Mouse (Mus musculus) lung, adult 2 months (tissue): ENCODE results near the gene Hmox1. TPM values are rescaled to one million over a fixed set of nuclear protein-coding genes. Genes with fewer than 3 reads are reported as not detected.

Experiments used
- DNase-seq: peaks from one replicate; pipeline ENCODE4 v3.0.0; 2022
- H3K4me1 ChIP-seq: fragments of 200-500 bp; 2 replicates; pipeline ENCODE4 v1.6.1; 2011; ENCODE audit warnings: low read length; ENCODE audit not compliant: control insufficient read depth, insufficient read depth
- H3K4me3 ChIP-seq: fragments of 200-500 bp; replicated peaks from 2 replicates; pipeline ENCODE3; 2011; ENCODE audit warnings: low read depth, mild to moderate bottlenecking, control low read depth, low read length; ENCODE audit errors: extremely low read depth
- CTCF ChIP-seq: fragments of 200-500 bp; IDR thresholded peaks from 2 replicates; pipeline ENCODE4 v1.5.1; 2011; ENCODE audit warnings: mild to moderate bottlenecking, low read length, control low read depth; ENCODE audit not compliant: insufficient read depth
- POLR2A ChIP-seq: fragments of 200-500 bp; IDR thresholded peaks from 2 replicates; pipeline ENCODE4 v1.6.1; 2011; ENCODE audit warnings: low read depth, mild to moderate bottlenecking, control low read depth, low read length, borderline replicate concordance; ENCODE audit errors: extremely low read depth
- WGBS: fragments of 180-500 bp; shearing (Covaris S2); methylation state at CpG from one replicate; pipeline ENCODE4 v1.1.7; 2018; 5-methylcytosine and 5-hydroxymethylcytosine counted together
- polyA plus RNA-seq: library from polyadenylated mRNA; depleted of rRNA; stranded (reverse); fragments of >200 nt; gene quantifications from 2 replicates; pipeline ENCODE4 v1.2.3, GENCODE M21; 2012; rRNA removed

Gene Hmox1
- 40.0 and 58.0 TPM in 2 replicates for polyA plus RNA-seq

- TF ChIP-seq POLR2A (peak; percentile 92; the same call in 1 of the 2 replicates), CTCF (no peak)
- H3K4me1 ChIP-seq: peaks cover 14% of the 10 kb centered on the region
- peak; percentile 94 for DNase-seq
- WGBS: 1% methylated on average over 36 of the region's 36 CpGs
- peak within 1 kb of the TSS; percentile 72 for H3K4me3 ChIP-seq
Measured at GRCm38 (mm10) chr8:75093399-75094156, at the start of gene Hmox1. Gene Hmox1 (plus strand): TSS chr8:75093621.

GRCm38 (mm10) chr8:75046303-75046702 is 47.1 kb upstream of the Hmox1 start:
- Histone ChIP-seq H3K4me3 (no peak overlapping the region), H3K4me1 (no peaks in the 10 kb centered on the region)
- DNase-seq: no peak
- 83% methylated on average over 1 of the region's 1 CpGs for WGBS
- TF ChIP-seq CTCF (no peak), POLR2A (no peak)

- TF ChIP-seq POLR2A (no peak), CTCF (no peak)
- H3K4me3 ChIP-seq: no peak overlapping the region
- 93% methylated on average over 3 of the region's 3 CpGs for WGBS
- no peak for DNase-seq
- no peaks in the 10 kb centered on the region for H3K4me1 ChIP-seq
Measured at GRCm38 (mm10) chr8:75047784-75048183, 45.6 kb upstream of the Hmox1 start.

GRCm38 (mm10) chr8:75053342-75053741 is 40.1 kb upstream of the Hmox1 start:
- DNase-seq: no peak
- 89% methylated on average over 4 of the region's 4 CpGs for WGBS
- TF ChIP-seq POLR2A: no peak
- no peak for TF ChIP-seq CTCF
- Histone ChIP-seq H3K4me3 (no peak overlapping the region), H3K4me1 (no peaks in the 10 kb centered on the region)

- 78% methylated on average over 2 of the region's 2 CpGs for WGBS
- no peak for DNase-seq
- Histone ChIP-seq H3K4me3 (no peak overlapping the region), H3K4me1 (no peaks in the 10 kb centered on the region)
- TF ChIP-seq POLR2A (no peak), CTCF (no peak)
Measured at GRCm38 (mm10) chr8:75055673-75056072, 37.7 kb upstream of the Hmox1 start.

GRCm38 (mm10) chr8:75060022-75060421 is 33.4 kb upstream of the Hmox1 start:
- Histone ChIP-seq H3K4me3 (no peak overlapping the region), H3K4me1 (no peaks in the 10 kb centered on the region)
- TF ChIP-seq CTCF (no peak), POLR2A (no peak)
- DNase-seq: no peak
- WGBS: 73% methylated on average over 6 of the region's 6 CpGs

- Histone ChIP-seq H3K4me1 (no peaks in the 10 kb centered on the region), H3K4me3 (no peak overlapping the region)
- WGBS: 82% methylated on average over 2 of the region's 2 CpGs
- no peak for DNase-seq
- TF ChIP-seq CTCF: no peak
- TF ChIP-seq POLR2A: no peak
Measured at GRCm38 (mm10) chr8:75060815-75061214, 32.6 kb upstream of the Hmox1 start.

- WGBS: 71% methylated on average over 3 of the region's 3 CpGs
- no peak for TF ChIP-seq CTCF
- no peak for TF ChIP-seq POLR2A
- no peak for DNase-seq
- Histone ChIP-seq H3K4me3 (no peak overlapping the region), H3K4me1 (no peaks in the 10 kb centered on the region)
Measured at GRCm38 (mm10) chr8:75063290-75063689, 30.1 kb upstream of the Hmox1 start.

- 74% methylated on average over 3 of the region's 3 CpGs for WGBS
- Histone ChIP-seq H3K4me1 (no peaks in the 10 kb centered on the region), H3K4me3 (no peak overlapping the region)
- TF ChIP-seq CTCF (no peak), POLR2A (no peak)
- no peak for DNase-seq
Measured at GRCm38 (mm10) chr8:75064790-75065189, 28.6 kb upstream of the Hmox1 start.

GRCm38 (mm10) chr8:75067287-75067686 is 26.1 kb upstream of the Hmox1 start:
- TF ChIP-seq CTCF (no peak), POLR2A (no peak)
- no peak for DNase-seq
- WGBS: 57% methylated on average over 6 of the region's 6 CpGs
- no peaks in the 10 kb centered on the region for H3K4me1 ChIP-seq
- H3K4me3 ChIP-seq: no peak overlapping the region
